Mouse (Mus musculus) lung, postnatal 4 days (tissue): ENCODE results near the gene Casr.
A peak's percentile ranks its signal among the peaks of the same experiment; 100 is the strongest.

Experiments
- DNase-seq, 2 experiments: peaks; one replicate each; pipeline ENCODE4 v3.0.0; 2021

The Casr gene

DNA sequence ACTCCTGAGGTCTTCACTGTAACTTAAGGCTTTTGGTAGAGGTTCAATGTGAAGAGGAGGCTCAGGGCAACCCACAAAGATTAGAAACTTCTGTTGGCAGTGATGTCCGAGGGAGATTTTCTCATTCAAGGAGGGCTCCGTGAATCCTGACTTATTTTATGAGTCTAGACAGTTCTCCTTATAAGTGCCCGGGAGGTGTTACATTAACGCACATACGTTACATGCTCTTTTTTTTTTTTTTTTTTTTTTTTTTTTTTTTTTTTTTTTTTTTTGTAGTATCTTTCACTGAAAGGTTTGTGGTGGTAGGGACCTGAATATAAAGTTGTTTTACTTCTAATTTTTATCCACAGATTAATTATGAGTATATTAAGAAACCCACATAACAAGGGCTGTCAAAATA is 54.6 kb downstream of the Casr start:
- DNase-seq, result no peak

DNA sequence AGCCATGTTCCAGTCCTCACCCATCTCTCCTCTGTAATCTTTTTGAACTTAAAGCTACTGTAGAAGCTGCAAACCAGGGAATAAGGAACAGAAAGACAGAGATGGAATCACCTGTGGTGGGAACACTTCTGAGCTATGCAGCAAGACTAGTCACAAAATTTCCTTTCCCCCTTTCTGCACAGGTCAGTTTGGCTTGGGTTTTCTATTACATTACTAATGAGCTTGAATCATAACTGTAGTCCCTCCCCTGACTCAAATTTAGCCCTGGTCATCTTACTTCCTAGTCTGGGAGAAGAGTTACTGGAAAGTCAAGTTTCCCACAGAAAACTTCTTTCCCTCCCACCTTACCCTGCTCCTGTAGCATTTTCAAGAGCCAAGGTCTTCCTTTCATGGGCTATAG is 55.1 kb downstream of the Casr start:
- no peak for DNase-seq

DNA sequence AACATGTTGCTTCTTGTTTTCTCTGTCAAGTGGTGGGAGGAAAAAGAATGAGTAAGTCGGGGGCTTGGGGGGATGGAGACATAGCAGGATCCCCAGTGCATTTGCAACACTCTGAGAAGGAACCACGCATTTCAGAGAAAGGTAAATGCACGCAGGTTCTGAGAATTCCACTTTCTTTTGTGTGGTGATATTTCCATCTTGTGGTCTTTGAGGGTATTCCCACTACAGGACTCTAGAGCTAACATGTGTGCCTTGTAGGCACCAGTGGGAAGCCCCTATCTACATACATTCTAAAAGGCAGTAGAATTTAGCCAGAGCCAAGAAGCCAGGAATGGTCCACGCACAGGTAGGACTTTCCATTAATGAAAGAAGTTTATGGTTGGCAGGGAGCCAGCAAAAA is 56.0 kb downstream of the Casr start:
- no peak for DNase-seq

- no peak for DNase-seq
Observed at GRCm38 (mm10) chr16:36505134-36505533, 56.8 kb downstream of the Casr start.

- DNase-seq, result no peak
Observed at GRCm38 (mm10) chr16:36502286-36502685, 59.7 kb downstream of the Casr start.

- DNase-seq, result no peak
Observed at GRCm38 (mm10) chr16:36492420-36492819, 69.5 kb downstream of the Casr start.

- peak; percentile 28 to 42 for DNase-seq
Observed at GRCm38 (mm10) chr16:36476866-36477265, 85.1 kb downstream of the Casr start.

- no peak for DNase-seq
Observed at GRCm38 (mm10) chr16:36475530-36475929, 86.4 kb downstream of the Casr start.

- DNase-seq, result no peak
Observed at GRCm38 (mm10) chr16:36474849-36475248, 87.1 kb downstream of the Casr start.

GRCm38 (mm10) chr16:36473217-36474216 is 88.4 kb downstream of the Casr start:
- peak in 1 of 2 experiments; percentile 46 for DNase-seq

- DNase-seq, result no peak
Observed at GRCm38 (mm10) chr16:36471066-36471633, 90.8 kb downstream of the Casr start.

- DNase-seq, result peak in 1 of 2 experiments; percentile 21
Observed at GRCm38 (mm10) chr16:36469955-36470478, 91.9 kb downstream of the Casr start.

- DNase-seq, result no peak
Observed at GRCm38 (mm10) chr16:36469367-36469766, 92.6 kb downstream of the Casr start.

GRCm38 (mm10) chr16:36468862-36469261 is 93.1 kb downstream of the Casr start:
- DNase-seq, result peak in 1 of 2 experiments; percentile 20

DNA sequence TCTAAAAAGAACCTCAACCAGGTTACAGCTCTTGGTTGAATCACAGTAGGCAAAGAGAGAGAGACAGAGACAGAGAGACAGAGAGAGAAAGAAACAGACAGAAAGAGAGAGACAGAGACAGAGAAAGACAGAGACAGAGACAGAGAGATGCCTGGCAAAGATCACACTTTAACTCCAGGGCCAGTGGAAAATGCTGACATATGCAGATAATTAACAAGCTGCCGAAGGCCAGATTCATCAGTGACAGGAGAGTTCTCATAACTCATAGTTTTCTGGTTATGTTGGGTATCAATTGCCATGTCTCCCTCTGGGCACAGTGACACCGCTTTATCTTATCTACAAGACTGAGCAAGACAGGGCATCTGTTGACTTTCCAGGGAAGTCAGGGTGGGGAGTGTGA is 94.0 kb downstream of the Casr start:
- DNase-seq, result no peak

DNA sequence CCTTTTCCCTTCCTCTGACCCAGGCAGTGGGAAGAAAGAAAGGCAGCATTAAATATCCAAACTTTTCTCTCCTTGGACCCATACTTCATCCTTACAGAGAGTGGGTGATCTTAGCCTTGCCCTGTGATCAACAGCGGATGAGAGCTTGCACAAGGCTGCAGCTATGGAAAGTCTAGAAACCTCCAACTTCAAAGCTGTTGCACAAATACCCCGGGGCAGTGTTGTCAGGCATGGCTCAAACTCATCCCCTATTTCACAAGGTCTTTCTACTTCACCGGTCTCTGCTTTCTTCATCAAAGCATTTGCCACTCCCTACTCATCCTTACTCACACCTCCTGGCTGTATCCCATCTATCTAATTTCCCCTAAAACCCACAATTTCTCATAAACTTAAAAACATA is 96.5 kb downstream of the Casr start:
- no peak for DNase-seq

DNA sequence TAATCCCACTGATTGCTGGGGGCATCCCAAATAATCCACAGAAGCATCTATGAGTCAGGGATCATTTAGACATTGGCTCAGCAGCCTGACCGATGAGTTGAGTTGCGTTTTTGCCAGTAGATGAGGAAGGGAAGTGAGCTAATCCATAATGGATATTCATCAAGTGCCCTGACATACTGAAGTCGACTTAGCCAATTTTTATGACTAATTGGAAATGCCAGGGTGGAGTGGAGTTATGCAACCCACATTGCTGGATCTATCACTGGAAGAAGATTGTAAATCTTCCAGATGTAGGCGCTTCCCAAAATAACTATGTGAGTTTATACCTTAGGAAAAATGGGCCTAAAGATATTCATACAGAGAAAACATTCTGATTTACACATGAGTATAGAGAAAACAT is 97.9 kb downstream of the Casr start:
- no peak for DNase-seq

DNA sequence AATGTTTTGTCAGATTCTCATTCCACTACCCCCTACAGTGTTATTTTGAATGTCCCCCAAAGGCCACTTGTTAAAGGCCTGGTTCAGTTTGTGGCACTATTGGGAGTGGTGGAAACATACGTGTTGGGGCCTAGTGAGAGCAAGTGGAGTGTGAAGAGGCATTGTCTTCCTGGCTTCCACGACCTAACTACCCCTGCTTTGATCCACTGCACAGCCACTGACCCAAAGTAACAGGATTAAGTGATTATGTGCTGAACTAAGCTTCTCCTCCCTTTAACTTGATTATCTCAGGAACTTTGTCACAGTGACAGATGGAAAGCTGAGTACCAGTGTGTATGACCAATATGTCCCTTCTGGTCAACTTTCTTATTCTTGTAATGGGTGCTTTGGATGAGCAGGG is 101.5 kb downstream of the Casr start:
- no peak for DNase-seq

DNA sequence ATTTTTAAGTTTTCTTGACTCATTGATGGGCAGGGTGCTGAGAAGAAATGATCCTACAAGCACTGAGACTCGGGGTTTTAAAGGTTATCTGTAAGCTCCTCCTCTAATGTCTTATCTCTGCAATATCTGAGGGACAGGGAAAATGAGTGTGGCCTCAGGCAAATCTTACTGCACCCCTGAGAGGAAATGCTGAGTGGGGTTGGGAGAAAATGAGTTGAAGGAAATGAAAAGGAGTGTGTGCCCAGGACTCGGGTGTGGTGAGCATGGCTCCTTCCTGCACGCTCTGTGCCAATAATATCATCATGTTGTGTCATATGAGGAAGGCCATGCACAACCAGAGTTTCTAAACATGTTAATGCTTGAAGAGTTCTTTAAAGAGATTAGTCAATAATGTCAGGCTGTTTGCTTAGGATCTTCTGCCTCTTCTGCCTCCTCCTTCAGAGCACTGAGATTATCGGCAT is 106.6 kb downstream of the Casr start, which contains the start of gene Stfa3:
Gene Stfa3 (minus strand): TSS at position 51 of the 461 bp plus-strand sequence.
- no peak for DNase-seq
